Mouse (Mus musculus): ENCODE data around the gene Vldlr. TPM values are rescaled to one million over a fixed set of nuclear protein-coding genes. Genes with fewer than 3 reads are reported as not detected.

The Vldlr gene
- 10 to 100 TPM; 40.8 to 41.9 TPM for total RNA-seq (2021)
- long read RNA-seq, experiment 1, full-length matches to known transcripts = 16 of 35 reads
- long read RNA-seq, experiment 1, partial matches to known transcripts = 13 of 35 reads
- long read RNA-seq, experiment 1, other reads (novel, unspliced or antisense) = 6 of 35 reads
- long read RNA-seq, experiment 2, full-length matches to known transcripts = 18 of 33 reads
- long read RNA-seq, experiment 2, partial matches to known transcripts = 4 of 33 reads
- long read RNA-seq, experiment 2, other reads (novel, unspliced or antisense) = 11 of 33 reads

DNA sequence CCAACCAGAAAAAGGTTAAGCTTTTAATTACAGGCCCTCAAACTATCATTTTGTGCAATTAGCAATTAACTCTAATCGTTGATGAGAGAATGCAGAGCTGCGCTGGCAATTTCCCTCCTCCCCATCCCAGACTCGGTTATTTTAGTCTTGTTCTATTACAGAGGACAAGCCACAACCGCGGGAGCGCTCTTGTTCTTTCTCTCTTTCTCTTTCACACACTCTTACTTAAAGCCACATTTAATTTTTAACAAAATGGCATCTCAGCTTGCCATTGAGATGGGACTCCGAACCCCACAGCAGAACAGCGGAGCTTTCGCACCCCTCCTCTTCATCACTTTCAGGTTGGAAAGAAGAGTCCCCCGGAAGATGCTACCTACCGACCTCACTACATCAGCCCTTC is at the start of gene Vldlr:
Gene Vldlr (plus strand): TSS at position 167 of the 400 bp plus-strand sequence.
- DNase-seq = no peak

DNA sequence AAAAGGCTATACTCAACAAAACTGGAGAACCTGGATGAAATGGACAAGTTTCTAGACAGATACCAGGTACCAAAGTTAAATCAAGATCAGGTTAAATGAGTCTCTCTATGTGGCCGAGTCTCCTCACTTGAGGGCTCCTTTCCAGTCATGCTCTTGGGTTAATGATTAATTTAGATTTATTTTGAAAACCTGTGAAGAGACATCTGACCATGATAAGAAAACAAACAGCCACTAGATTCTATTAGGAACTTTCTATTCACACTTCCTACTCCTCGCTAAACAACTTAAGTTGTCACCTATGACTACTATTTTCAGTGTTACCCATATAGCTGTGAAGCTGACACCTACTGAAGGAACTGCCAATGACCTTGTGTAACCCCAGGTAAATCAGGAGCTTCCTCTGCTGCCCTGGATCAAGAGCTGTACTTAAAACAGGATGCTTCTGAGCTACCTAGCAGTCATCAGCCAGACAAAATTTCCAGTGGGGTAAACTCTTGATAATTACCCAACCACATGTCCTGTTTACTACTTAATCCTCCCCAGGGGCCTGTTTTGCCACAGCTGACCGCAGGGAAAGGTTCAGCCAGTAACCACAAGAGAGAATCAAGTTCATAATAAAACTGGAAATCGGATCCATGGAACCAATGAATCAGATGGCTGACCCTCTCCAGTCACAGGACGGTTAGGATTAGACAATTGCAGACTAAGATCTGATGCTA is 48.5 kb upstream of the Vldlr start:
- no peak for DNase-seq

DNA sequence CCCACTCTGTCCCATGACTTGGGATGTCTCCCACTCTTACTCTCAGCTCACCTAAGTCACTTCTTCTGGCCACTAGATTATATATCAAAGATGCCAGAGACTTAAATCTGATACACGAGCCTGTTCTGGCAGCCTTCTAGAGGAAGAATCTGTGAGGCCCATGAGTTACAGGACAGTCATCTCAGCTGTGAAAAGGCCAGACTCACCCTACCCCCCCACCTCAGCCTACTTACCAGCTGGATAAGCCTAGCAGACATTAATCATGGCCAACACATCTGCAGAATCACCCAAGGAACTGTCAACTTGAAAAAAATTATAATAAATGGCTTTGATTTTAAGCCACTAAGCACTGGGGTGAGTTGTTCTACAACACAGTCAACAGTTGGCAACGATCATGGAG is 42.4 kb upstream of the Vldlr start:
- peak; percentile 16 for DNase-seq

DNA sequence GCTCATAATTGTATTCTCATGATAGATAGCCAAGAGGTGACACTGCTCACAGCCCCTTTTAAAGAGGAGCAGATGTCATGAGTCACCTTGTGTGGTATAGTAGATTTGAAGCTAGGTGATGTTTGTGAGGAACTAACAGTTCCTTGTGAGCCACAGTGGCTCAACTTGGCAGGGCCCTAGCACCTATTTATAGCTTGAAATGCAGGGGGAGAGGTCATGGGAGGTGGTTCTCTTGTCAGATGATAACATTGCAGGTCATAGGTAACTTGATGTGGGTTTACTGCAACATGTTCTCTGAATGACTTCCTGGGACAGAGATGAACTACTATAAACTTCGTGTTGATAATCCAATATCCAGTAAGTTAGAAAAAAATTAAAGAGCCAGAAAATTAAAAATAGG is 40.7 kb upstream of the Vldlr start:
- no peak for DNase-seq

DNA sequence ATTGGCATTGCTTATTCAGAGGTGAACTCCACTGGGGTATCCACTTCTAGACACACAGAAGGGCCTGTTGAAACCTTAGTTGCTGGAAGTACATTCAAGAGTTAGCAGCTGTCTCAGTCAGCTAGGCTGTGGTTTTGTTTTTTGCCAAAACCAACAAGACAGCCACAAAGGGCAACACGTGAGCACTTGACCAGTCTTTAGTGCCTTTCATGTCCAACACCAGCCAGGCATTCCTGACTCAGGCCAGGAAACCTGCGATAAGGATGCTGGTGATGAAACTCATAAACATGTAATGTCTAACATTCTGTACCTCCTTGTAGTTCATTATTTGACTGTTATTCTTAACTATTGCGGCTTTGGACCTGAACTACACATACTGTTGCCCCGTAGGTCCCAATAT is 39.7 kb upstream of the Vldlr start:
- no peak for DNase-seq

DNA sequence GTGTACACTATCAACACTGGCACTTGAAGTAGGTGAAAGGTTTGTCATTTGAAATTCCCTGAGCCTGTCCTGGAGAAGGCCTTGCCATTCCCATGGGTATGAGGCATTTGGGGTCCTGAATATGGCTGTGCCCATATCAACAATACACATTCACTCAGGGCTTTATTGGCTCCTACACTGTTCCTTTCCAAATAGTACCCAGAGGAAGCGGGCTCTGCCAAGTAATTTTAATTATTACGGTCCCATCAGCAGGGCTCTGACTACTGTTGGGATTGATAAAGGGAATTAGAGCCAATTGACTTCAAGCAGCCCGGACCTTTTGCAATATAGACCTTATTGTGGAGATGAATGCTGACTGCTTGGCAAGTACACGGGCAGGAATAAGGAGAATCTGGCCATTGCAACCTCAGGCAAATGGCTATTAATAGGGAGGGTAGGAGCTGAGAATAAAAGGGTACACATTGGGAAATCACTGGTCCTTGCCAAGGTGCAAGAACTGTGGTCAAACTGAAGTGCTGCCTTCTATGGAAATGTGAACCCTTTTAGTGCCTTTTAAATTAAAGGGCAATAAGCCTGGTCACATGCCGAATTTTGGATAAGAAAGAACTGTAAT is 38.0 kb upstream of the Vldlr start:
- no peak for DNase-seq

DNA sequence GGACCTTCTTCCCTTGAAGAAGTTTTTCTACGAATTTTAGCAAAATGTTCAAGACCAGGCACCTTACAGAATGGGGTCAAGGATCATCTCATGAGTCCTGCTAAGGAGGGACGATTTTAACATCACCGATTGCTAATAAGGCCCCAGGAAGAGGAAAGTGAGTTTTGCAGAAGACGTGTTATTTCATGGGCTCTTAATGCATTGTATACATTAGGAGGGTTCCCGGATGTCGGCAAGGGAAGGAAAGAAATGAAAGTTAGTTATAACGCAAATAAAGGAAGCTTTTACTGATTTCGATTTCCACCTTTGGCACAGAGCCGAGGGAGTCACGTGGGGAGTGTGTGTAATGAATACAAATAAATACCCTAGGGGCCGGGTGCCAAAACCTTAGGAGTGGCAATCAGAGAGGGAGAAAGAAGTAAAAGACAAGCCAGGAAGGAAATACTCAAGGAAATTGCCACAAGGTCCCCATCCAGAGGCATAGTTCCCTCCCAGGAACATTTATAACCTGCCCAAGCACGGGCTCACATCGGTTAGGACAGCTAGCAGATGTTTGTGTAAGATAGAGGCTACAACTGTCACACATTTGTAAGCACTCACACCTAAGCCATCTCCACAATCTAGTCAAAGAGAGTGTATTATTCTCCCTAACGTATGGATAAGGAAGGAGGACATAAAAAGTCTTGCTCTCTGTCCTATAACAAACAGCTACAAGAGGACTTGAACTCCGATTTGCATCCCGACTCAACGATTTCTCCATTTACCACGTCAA is 35.7 kb upstream of the Vldlr start:
- no peak for DNase-seq

DNA sequence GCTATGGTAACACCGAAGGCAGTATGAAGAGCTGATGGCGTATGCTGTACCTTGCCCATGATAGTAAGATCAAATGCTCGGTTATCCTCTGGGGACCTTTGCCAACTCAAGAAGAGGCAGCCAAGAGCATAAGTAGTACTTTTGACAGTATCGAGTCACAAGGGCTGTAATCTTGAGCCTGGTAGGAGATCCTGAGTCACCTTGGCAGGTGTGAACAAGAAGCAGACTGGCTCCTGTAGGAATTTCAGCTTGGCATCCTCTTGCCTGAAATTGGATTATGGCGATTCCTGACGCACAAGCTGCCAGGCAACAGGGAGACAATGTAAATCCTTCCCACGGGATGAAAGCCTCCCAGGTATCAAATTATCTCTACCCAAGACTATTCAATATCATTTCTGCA is 32.8 kb upstream of the Vldlr start:
- DNase-seq = no peak

DNA sequence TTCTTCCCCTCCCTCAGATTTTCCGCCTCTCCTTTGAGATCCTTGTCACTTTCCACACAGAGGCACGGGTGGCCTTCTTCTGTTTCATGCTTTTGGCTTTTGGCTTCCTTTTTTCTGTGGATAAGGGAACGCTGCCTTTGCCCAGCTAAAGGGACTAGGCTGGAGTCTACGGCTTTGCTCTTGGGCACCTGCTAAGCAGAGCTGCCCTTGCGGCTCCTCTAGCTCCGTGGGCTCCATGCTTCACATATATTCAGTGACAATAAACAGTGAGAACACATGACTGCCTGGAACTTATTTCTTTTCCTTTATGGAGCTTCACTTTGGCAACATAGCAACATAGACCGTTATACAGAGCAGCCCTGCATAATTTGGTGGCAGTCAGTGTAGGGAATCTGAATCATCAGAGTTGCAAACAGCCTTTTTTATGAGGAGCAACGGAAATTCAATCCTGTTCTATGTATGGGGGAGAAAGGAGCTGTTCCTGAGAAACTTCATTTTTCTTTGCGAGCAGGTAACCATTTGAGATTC is 12.5 kb upstream of the Vldlr start:
- DNase-seq = no peak

DNA sequence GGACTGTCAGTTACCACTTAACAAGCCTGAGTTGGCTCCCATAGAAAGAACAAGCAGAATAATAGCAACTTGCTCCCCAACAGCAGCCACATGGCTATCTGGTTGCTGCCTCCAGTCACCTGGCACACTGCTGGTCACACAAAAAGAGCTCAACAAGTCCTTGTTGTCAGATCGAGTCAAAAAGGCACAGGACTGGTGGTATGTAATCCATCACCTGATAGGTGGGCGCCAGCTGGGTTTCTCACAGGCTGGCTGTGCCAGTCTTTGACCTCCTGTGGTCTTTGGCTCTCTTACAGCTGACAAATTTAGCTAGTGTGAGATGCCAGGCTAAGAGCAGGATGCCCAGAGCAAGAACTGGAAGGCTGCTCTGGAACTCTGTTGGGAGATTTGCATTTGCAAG is 5.3 kb upstream of the Vldlr start:
- no peak for DNase-seq

DNA sequence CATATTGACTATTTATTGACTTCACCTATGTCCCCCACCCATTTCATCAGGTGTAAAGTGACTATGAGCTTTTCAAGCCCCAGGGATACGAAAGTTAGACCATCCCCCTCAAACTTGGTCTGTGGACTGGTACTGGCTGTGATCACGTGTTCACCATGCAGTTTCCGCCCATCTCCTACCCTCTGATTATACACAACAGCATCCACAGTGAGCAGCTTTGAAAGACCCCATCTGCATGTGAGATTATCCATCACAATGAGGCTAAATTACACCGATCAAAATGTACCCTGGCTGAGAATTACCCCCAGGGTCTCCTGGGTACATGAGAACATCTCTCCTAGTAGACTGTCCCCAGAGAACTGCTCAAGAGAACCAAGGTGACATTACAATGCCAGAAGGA is 688 bp upstream of the Vldlr start:
- no peak for DNase-seq

DNA sequence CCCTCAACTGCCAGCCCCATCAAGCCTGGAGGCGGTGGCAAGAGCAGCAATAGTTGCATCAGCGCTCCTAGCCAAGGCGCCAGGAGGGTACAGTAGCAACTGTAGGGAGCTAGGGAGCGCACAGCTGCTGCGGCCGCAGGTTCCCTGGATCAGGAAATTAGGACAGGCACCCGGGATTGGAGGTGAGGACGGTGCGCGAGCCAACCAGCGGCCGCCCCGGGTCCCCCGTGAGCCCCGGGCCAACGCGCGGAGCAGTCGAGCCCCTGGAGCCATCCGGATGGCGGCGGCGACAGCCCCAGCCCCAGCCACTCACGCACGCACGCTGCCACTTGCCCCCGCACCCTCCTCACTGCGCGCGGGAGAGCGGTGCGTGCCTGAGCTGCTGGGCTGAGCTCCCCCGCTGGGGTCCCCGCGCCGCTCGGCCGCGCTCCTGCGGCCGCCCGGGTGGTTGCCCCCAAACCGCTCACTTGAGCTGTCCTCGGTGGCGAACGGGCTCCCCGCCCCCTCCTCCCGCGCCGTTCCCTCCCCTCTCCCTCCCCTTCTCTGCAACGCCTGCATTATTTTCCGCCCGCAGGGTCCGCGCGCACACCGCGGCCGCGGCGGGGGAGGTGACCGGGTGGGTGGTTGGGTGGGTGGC is 601 bp downstream of the Vldlr start:
- peak; percentile 64 for DNase-seq

DNA sequence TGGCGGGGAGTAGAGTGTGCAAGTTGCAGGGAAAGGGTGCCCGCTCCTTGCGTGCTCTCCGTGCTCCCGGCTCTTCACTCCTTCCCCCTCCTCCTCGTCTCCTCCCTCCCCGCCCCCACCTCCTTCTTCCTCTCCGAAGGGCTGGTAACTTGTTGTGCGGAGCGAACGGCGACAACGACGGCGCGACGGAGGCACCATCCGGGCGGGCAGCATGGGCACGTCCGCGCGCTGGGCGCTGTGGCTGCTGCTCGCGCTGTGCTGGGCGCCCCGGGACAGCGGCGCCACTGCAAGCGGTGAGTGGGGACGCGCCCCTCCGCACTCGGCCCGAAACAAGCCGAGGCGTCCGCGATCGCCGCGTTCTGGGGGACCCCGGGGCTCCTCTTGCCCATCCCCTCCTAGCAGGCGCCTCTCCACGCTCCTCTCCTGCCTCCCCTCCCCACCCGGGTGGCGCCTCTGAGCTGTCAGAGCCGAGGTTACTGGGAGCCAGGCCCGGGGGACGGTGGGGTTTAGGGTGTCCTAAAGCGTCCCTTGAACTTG is 1.2 kb downstream of the Vldlr start:
- DNase-seq = peak; percentile 54

DNA sequence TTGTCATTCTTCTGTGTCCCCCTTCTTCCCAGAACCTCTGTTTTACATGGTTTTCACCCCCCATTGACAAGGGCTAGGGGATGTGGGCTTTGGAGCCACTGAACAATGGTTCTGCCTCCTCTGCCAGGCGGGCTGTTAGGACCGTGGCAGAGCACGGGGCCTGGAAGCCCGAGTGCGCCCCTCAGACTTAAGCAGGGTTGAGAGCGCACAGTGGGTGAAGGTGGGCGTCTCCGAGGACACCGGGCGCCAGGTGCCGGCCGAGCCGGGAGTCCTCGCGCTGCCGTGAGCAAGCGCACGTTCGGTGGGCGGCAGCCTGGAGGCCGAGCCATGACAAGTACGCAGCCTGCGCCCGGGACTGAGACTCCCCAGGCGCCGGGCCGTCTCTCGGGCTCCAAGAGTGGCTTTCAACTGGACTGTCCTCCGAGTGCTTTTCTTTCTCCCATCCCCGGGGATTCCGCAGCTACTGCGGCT is 1.7 kb downstream of the Vldlr start:
- peak; percentile 38 for DNase-seq

DNA sequence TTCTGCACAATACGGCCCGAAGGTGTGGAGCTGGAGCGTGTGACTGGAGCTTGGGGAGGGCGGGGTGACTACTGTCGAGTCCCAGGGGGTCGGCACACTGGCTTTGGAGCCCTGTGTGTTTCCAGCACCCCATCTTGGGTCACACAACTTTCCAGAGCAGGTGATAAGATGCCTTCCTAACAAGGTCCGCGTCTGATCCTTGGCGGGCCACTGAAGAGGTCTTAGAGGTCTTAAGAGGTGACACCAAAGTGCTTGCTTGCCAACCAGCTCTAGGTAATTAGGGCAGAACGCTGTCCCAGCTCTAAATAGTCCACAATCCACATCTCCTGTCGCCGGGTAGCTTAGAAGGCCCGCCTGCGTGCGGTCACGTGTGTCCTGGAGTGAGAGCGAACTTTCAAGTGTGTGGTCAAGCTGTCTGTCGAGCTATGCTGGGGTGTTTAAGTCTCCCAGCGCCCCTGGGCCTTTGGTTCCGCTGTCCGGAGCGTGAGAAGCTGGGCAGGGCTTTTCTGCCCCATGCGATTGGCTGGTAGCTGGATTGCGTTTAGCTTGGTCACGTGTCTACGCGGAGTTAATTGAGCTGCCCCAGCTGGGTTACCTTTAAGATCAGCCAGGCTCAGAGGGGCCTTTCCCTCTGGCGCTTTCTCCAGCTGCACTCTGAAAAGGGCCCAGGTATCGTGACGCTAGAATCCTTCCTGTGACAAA is 2.4 kb downstream of the Vldlr start:
- DNase-seq = peak; percentile 58

DNA sequence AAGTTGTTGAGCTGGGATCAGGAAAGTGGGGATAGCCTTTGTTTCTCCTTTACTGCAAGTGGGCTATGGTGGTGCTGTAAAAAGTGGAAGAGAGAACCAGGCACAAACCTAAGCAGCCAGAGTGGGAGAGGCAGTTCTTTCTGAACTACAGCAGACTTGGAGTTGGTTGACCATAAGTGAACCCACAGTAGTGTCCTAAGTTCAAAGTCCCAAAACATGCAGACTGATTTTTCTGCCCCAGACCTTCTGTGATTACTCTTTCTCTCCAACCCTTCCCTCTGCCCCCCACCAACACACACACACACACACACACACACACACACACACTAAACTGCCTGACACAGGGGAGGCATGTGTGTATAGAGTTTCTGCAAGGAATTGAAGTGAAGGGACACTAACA is 3.3 kb downstream of the Vldlr start:
- DNase-seq = no peak

DNA sequence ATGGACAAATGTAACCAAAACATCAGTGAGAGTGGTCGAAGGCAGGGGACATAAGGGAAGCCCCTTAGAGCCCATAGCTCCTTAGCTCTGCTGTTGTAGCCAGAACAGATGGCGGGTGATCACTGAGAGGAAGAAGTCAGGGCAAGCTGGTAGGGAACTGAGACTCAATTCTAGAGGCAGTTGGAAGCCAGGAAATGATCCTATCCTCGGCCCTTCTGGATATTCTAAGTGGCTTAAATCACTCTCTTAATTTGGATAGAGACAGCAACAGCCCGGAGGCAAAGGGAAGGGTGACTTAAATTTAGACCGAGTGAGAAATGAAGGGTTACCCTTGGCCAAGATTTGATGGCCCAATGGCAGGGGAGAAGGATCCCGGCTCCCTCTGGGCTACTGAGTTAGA is 6.8 kb downstream of the Vldlr start:
- DNase-seq = no peak

DNA sequence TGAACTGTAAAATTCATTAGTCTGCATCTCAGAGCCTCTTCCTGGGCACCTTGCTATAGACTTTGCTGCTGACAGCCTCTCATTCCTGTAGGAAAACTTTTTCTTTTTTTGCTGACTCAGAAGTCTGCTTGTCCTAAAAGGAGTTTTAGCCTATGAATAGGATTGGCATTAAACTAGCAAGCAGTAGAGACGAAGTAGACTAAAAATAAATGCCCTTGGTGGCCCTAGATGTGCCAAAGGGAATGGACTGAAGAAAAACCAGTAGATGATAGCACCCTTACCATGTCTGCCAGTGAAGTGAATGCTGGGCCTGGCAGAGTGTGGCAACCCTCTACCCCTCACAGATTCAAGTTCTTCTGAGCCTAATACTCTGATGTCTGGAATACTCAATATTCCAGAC is 8.1 kb downstream of the Vldlr start:
- no peak for DNase-seq

DNA sequence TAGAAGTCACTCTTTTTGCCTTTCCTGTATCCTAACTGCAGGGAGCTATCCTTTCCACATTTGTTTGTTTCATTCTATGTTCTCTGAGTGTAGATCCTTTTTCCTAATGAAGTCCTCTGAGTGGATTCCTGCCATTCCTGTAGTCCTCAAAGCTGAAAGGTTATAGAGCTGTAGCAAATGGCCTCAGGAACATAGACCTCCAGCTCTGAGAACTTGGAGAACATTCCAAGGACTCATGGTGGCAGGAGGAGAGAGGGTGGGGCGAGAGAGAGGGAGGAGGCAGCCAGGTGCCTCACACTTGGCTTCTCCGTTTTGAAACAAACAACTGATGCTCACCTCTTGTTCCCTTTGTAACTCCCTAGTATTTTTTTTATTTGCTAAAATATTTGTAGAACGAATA is 10.3 kb downstream of the Vldlr start:
- no peak for DNase-seq

DNA sequence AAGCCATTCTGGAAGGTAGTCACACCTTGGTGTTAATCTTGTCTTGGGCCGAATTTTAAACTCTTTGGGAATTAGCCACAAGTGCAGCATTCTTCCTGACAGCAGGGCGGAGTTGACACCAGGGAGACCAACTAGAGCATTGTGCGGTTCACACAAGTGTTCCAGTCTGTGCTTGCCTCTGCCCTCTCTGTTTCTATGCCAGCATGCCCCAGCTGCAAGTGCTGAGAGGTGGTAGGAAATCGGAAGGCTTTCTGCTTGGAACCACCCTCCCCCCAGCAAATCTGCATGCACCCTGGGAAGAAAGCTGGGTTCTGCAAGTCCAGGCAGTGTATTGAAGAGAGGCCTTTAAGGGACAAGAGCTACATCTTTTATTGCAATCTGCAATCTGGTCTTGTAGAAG is 10.8 kb downstream of the Vldlr start:
- DNase-seq = no peak

DNA sequence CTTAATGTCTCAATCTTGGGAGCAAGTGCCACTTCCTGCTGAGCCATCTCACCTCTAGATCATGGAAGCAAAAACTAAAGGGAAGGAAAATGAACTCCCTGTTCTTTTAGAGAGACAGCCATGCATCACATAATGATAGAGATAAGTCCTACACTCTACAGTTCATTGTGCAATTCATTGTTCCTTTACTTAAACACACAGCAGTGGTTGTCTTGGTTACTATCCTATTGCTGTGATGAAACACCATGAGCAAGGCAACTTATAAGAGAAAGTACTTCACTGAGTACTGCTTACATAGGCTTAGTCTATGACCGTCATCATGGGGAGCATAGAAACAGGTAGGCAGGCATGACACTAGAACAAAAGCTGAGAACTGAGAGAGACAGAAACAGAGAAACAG is 12.0 kb downstream of the Vldlr start:
- DNase-seq = no peak

Measured in gastrocnemius, postnatal 10 days (tissue).